Mouse (Mus musculus): ENCODE data around the gene Kcnk3. TPM values are rescaled to one million over a fixed set of nuclear protein-coding genes. Genes with fewer than 3 reads are reported as not detected.
A peak's percentile ranks its signal among the peaks of the same experiment; 100 is the strongest.

Kcnk3 gene
- total RNA-seq, 1 experiment from 2014 or later, result 0.10 TPM

DNA sequence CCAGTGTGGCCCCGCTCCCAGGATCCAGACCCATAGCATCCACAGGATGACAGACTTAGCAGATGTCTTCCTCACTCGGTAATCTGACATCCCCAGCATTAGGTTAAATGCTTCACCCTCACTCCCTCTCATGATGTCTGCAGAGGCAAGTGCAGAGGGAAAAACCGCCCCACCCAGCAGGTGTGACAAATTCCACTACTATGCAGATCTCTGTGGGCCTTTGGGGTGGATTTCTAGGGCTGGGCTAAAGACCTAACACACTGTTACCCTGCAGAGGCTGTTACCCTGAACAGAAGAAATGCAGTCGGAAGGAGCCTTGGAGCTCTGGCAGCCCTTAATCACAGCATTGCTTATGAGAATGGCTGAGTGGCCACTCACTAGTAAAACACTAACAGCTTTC, 71.1 kb downstream of the Kcnk3 start:
- no peak for ATAC-seq (replicated peaks; ENCODE audit: insufficient number of reproducible peaks, low FRiP score, low TSS enrichment, poor library complexity, severe bottlenecking)

DNA sequence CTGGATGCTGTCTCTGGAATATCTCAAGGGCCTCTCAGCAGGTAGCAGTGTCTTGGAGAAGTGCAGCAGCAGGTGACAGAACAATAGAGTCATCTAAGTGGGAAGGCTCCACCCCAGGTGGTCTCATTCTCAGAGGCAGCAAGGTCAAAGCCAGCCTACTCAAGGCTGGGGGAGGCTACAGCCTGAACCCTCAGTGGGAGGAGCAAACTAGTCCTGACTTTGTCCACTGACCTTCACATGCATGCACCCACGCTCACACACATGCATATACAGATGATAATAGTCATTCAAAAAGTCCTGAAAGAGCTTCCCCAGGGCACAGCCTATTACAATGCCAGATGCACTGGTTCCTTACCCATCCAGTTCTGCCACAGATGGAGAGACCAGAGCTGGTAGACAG, 72.3 kb downstream of the Kcnk3 start:
- no peak for ATAC-seq (replicated peaks; ENCODE audit: insufficient number of reproducible peaks, low FRiP score, low TSS enrichment, poor library complexity, severe bottlenecking)

DNA sequence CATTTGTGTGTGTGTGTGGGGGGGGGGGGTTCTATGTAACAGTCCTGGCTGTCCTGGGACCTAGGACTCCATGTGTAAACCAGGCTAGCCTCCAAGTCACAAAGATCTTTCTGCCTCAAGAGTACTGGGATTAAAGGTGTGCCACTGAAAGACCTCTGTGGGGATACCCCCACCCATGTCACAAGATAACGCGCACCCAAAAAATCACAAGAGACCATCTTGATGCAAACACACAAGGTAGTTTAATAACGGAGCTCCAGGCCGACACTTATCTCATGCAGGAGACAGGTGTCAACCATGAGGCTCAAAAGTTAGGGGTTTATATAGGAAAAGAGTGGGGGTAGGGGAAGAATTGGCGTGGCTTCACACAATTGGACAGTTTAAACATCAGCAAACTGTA, 72.8 kb downstream of the Kcnk3 start:
- no peak for ATAC-seq (replicated peaks; ENCODE audit: insufficient number of reproducible peaks, low FRiP score, low TSS enrichment, poor library complexity, severe bottlenecking)

DNA sequence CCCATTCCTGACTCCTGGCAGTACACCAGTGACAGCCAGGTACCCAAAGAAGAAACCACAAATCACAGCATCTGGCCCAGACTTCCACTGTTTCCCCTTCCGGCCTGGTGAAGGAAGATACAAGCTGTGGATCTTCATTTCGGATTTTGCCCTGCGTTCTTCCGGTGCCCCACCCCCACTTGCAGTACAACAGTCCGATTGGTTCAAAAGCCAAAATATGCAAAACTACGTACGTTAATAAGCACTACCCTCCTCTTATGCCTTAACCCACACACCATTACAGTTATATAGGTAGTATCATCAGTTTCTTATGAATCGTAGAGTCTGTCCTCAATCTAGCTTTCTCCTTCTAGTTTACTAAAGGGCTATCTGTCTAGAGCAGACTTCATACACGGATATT, 77.4 kb downstream of the Kcnk3 start:
- ATAC-seq (replicated peaks; ENCODE audit: insufficient number of reproducible peaks, low FRiP score, low TSS enrichment, poor library complexity, severe bottlenecking), result no peak

DNA sequence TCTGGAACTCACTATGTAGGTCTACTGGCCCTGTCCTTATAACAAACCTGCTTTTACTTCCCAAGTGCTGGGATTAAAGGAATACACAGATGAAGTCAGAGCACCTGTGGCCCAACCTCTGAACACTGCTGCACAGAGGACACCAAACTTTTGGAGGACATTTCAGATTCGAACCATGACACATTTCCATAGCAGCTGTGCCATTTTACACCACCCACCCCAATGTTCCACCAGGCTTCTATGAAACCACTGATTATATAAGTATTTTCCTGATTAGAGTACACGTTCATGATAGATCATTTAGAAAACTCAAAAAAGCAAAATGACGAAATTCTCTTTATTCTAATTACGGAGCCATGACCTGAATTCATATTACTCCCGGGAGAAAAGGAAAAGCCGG, 78.0 kb downstream of the Kcnk3 start:
- no peak for ATAC-seq (replicated peaks; ENCODE audit: insufficient number of reproducible peaks, low FRiP score, low TSS enrichment, poor library complexity, severe bottlenecking)

DNA sequence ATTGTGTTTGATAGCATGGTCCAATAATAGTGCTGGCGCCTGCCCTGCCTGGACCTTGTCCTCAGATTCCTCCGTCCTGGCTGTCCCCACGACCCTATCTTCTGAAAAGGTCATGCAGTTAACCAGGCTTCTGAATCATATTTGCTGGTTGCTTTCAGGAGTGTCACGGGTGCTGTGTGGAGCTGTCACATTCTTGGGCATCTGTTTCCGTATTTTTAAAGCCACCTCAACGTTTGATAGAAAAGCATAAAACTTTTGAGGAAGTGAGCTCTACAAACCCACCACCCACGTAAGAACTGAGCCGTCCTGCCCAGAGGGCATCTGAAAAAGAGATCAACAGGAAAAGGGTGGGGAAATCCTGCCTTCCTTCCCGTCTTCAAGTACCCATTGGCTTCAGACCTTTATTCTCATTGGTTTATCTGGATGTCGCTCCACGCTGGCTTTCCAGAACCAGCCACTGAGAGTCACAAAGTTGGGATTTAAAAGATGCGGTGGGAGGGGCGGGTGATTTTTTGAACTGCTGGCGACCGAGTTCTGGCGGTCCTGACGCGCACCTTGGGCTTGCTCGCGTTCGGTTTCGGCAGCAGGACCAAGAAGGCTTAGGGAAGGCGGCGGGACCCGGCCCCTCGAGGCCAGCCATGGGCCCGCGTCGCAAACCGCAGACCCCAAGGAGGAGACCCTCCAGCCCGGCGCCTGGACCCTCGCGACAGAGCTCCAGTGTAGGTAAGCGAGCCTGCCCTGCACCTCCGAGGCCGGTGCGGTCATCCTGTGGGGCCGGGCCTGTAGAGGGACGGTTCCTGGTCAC, 78.6 kb downstream of the Kcnk3 start, which contains the start of gene Cenpa:
TSS of gene Cenpa (plus strand) at position 387 of the 805 bp plus-strand sequence.
- peak; percentile 91 for ATAC-seq (replicated peaks; ENCODE audit: insufficient number of reproducible peaks, low FRiP score, low TSS enrichment, poor library complexity, severe bottlenecking)

DNA sequence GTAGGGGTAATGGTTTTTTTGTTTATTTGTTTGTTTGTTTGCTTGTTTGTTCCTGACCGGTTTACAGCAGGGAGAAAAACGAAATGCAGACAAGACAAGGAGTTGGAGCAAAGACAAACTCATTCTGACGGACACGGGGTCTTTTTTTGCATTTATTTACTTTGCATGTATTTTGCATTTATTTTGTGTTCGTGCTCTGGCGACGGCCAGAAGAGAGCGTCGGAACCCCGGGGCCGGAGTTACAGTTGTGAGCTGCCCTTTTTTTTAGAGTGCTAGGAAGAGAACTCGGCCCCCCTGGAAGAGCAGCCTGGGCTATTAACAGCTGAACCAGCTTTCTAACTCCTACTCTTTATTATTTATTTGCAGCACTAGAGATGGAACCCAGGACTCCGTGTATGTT, 79.2 kb downstream of the Kcnk3 start:
- ATAC-seq (replicated peaks; ENCODE audit: insufficient number of reproducible peaks, low FRiP score, low TSS enrichment, poor library complexity, severe bottlenecking), result no peak

DNA sequence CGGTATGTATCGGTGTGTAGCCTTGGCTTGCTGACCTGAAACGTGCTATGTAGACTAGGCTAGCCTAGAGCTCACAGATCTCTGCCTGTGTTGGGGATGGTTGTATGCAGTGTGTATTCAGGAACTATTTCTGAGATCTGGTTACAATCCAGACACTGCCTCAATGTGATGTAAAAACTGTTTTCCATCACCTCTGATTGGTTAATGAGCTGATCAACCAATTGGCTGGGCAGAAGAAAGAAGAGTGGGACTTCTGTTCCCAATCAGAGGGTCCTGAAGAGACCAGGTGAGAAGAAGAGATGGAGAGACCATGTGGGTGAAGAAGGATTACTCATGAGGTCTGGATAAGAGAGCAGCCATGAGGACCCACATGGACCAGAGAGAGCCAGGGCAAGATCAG, 79.7 kb downstream of the Kcnk3 start:
- ATAC-seq (replicated peaks; ENCODE audit: insufficient number of reproducible peaks, low FRiP score, low TSS enrichment, poor library complexity, severe bottlenecking), result no peak

DNA sequence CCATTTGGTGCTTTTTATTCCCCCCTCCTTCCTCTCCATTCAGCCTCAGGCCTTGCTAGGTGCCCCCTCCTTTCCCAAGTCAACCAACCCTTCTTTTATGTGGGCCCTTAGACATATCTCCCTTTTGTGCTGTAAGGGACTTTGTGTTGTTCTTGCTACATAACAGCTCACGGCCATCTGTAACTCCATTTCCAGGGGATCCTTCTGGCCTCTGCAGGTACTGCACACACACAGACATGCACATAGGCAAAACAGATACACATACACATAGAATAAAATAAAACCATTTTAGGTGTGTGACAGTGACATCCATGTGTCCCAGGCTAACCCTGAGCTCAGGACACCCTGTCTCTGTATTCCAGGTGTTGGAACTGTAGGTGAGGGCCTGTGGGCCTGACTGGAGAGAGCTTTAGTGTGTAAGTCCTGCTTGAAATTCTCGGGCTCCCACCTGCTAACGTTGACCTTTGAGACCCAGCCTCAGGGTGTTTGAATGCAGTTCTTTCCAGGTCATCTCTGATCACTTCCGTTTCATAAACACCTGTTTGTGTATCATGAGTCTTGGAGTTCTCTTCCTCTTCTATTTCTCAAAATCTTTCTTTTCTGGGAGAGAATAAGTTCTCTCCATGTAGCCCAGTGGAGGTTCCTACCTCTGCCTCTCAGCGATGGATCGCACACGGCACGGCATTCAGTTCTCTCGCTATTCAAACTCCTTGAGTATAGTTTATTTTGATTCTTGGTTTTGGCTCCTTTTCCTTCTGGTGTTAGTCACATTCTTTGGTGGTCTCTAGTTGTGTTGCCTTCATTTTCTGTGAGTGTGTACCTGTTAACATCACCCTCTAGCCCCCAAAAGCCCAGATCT, 80.9 kb downstream of the Kcnk3 start:
- no peak for ATAC-seq (replicated peaks; ENCODE audit: insufficient number of reproducible peaks, low FRiP score, low TSS enrichment, poor library complexity, severe bottlenecking)

DNA sequence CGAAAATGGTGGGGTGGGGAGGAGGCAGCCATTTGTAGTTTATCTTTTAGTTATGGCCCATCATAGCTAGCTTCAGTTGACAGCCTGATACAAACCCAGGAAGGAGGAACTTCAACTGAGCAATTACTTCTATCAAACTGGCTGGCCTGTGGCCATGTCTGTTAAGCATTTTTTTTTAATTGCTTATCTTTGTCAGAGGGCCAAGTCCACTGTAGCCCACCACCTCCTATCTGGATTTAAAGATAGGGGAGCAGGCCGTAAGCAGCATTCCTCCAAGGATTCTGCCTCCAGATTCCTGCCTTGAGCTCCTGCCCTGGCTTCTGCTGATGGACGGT, 81.5 kb downstream of the Kcnk3 start:
- no peak for ATAC-seq (replicated peaks; ENCODE audit: insufficient number of reproducible peaks, low FRiP score, low TSS enrichment, poor library complexity, severe bottlenecking)

DNA sequence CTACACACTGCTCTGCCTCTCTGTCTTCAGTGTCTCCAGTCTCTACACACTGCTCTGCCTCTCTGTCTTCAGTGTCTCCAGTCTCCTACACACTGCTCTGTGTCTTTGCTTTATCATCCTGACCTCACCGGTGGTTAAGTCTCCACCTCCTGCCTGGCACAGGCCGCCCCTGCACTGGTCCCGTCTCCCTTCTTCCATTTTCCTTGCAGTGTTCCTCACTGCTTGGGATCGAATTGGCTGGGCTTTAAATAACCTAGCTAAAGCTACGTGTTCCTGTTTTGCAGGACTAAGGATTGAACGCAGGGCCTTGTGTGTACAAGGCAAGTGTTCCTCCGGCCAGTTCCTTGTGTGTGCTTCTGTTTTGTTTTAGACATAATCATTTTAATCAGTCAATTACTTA, 82.1 kb downstream of the Kcnk3 start:
- ATAC-seq (replicated peaks; ENCODE audit: insufficient number of reproducible peaks, low FRiP score, low TSS enrichment, poor library complexity, severe bottlenecking), result no peak

DNA sequence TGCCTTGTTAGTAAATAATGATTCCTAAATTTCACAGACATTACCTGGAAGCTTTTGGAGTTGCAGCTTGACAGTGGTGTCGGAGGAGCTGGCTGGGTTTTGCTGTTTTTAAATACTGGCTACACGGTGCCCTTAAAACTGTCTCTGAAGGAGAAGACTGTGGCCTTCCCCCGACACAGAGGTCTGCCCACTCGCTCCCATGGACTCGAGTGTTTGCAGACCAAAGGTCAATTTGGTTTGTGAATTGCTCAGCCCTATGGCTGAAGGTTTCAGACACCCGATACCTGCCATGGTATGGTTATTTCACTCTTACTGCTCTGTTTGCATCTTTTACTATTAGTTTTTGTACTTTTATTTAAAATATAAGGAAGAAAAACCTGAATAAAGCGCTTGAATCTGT, 86.0 kb downstream of the Kcnk3 start:
- ATAC-seq (replicated peaks; ENCODE audit: insufficient number of reproducible peaks, low FRiP score, low TSS enrichment, poor library complexity, severe bottlenecking), result no peak

Other genes with a start within 250 kb of the Kcnk3 start
- gene Otof, start 126.2 kb upstream of the Kcnk3 start, total RNA-seq (2017), result not detected in 3 replicates
- gene 1700001C02Rik, start 122.1 kb upstream of the Kcnk3 start, total RNA-seq (2017), result not detected in 3 replicates
- gene Cib4, start 42.3 kb upstream of the Kcnk3 start, total RNA-seq (2017), result 1.4 TPM in 1 of 3 replicates, not detected in the others
- gene Slc35f6, start 59.8 kb downstream of the Kcnk3 start, total RNA-seq (2017), result 22.1 to 43.5 TPM (median 25.4 TPM) in 3 replicates
- 19.9 to 42.7 TPM (median 24.6 TPM) in 3 replicates for gene Cenpa, start 78.6 kb downstream of the Kcnk3 start, total RNA-seq (2017)
- gene Dpysl5, start 123.4 kb downstream of the Kcnk3 start, total RNA-seq (2017), result 0.19 to 1.4 TPM (median 0.21 TPM) in 3 replicates
- gene Mapre3, start 226.5 kb downstream of the Kcnk3 start, total RNA-seq (2017), result 5.0 TPM in 1 of 3 replicates, not detected in the others

Data from monocyte, adult 5-6 weeks (primary cell).